Mouse (Mus musculus) urinary bladder, postnatal 0 days (tissue): ENCODE data around the gene Cdc26. TPM values are rescaled to one million over a fixed set of nuclear protein-coding genes. Genes with fewer than 3 reads are reported as not detected.

Experiments used
- polyA plus RNA-seq: library from polyadenylated mRNA; unstranded; fragments of >200 nt; fragmentation: Nextera tagmentation; extraction: Ambion mirVana; gene quantifications from 2 replicates; pipeline ENCODE4 v1.2.1, GENCODE M21; 2015

The Cdc26 gene
- polyA plus RNA-seq: 80.3 and 86.8 TPM in 2 replicates

GRCm38 (mm10) chr4:62408601-62409282 lies at the start of gene Cdc26, which contains the start of gene Prpf4:
TSS of gene Cdc26 (minus strand) at chr4:62408642.
TSS of gene Prpf4 (plus strand) at chr4:62408797.

GRCm38 (mm10) chr4:62435081-62435480 lies 26.6 kb upstream of the Cdc26 start, which contains the start of gene Rnf183:
TSS of gene Rnf183 (minus strand) at chr4:62435252.

GRCm38 (mm10) chr4:62360088-62360804 lies 48.2 kb downstream of the Cdc26 start, which contains the start of the genes Fkbp15 and Slc31a1:
TSS of gene Fkbp15 (minus strand) at chr4:62360548.
TSS of gene Slc31a1 (plus strand) at chr4:62360727.

Other genes with a start within 250 kb of the Cdc26 start
- gene Zfp37, start 177.6 kb downstream of the Cdc26 start, polyA plus RNA-seq: 6.3 and 6.6 TPM in 2 replicates
- gene Slc31a2, start 146.1 kb downstream of the Cdc26 start, polyA plus RNA-seq: 18.9 and 23.9 TPM in 2 replicates
- 16.1 and 19.1 TPM in 2 replicates for gene Fkbp15, start 48.1 kb downstream of the Cdc26 start, polyA plus RNA-seq
- 23.5 and 27.8 TPM in 2 replicates for gene Slc31a1, start 47.9 kb downstream of the Cdc26 start, polyA plus RNA-seq
- 7.8 and 8.0 TPM in 2 replicates for gene Prpf4, start 155 bp upstream of the Cdc26 start, polyA plus RNA-seq
- not detected in 2 replicates for gene Rnf183, start 26.6 kb upstream of the Cdc26 start, polyA plus RNA-seq
- 2.6 and 3.5 TPM in 2 replicates for gene Wdr31, start 62.3 kb upstream of the Cdc26 start, polyA plus RNA-seq
- gene Bspry, start 71.4 kb upstream of the Cdc26 start, polyA plus RNA-seq: 7.5 and 8.6 TPM in 2 replicates
- 11.5 and 15.8 TPM in 2 replicates for gene Hdhd3, start 94.8 kb upstream of the Cdc26 start, polyA plus RNA-seq
- gene Alad, start 111.3 kb upstream of the Cdc26 start, polyA plus RNA-seq: 56.3 and 60.7 TPM in 2 replicates
- 37.5 and 39.9 TPM in 2 replicates for gene Pole3, start 116.4 kb upstream of the Cdc26 start, polyA plus RNA-seq
- gene 4933430I17Rik, start 116.7 kb upstream of the Cdc26 start, polyA plus RNA-seq: 0.16 and 0.40 TPM in 2 replicates
- gene Rgs3, start 151.2 kb upstream of the Cdc26 start, polyA plus RNA-seq: 25.3 and 28.9 TPM in 2 replicates